Mouse (Mus musculus): Measurements from ENCODE around the gene Rnls. TPM values are rescaled to one million over a fixed set of nuclear protein-coding genes. Genes with fewer than 3 reads are reported as not detected.

Rnls gene
- polyA plus RNA-seq, 1 experiment from 2014 or later, result 8.2 TPM

DNA sequence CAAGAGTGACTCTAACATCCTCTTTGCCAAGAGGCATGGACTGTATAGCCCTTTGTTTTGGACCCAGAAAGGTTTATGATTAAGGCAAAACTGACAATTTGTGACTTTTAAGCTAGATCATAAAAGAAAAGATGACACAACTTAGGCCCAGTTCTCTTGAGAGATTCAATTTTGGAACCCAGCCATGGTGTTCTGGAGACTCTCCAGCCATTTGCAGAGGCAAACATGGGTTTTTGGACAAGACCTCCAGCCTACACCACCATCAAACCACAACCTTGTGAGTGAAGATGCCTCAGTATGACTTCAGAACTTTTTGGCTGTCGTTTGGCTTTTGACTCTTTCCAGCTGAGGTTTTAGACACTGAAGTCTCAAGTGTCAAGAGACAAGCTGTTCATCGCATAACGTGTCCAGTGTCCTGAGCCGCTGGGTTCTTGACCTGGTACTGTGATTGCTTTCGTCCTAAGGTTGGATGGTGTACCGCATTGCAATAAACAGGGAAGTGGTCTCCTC lies 174.2 kb downstream of the Rnls start:
- Histone ChIP-seq H3K4me3 (no peak overlapping the region), H3K36me3 (no peaks in the 10 kb centered on the region)

GRCm38 (mm10) chr19:33209709-33210108 lies 182.4 kb downstream of the Rnls start:
- no peak overlapping the region for H3K27ac ChIP-seq
- no peaks in the 10 kb centered on the region for H3K4me1 ChIP-seq
- H3K27me3 ChIP-seq (replicated peaks), result no peaks in the 10 kb centered on the region
- no peak overlapping the region for H3K9ac ChIP-seq
- no peak overlapping the region for H3K4me2 ChIP-seq (replicated peaks)
- no peaks in the 10 kb centered on the region for H3K36me3 ChIP-seq
- no peak overlapping the region for H3K4me3 ChIP-seq
- WGBS, result 95% methylated on average over 2 of the region's 2 CpGs
- ATAC-seq (ENCODE audit: low FRiP score, low read depth), result no peak
- no peaks in the 10 kb centered on the region for H3K9me3 ChIP-seq

More for the DNA sequence above, 174.2 kb downstream of the Rnls start:
- no peaks in the 10 kb centered on the region for H3K27me3 ChIP-seq (replicated peaks)
- no peaks in the 10 kb centered on the region for H3K9me3 ChIP-seq
- WGBS, result 93% methylated on average over 6 of the region's 6 CpGs
- ATAC-seq (ENCODE audit: low FRiP score, low read depth), result no peak
- no peaks in the 10 kb centered on the region for H3K4me1 ChIP-seq
- H3K27ac ChIP-seq, result no peak overlapping the region
- H3K4me2 ChIP-seq (replicated peaks), result no peak overlapping the region
- H3K9ac ChIP-seq, result no peak overlapping the region

- H3K27ac ChIP-seq, result no peak overlapping the region
- H3K9me3 ChIP-seq, result no peaks in the 10 kb centered on the region
- H3K9ac ChIP-seq, result no peak overlapping the region
- no peaks in the 10 kb centered on the region for H3K36me3 ChIP-seq
- no peak for ATAC-seq (ENCODE audit: low FRiP score, low read depth)
- no peaks in the 10 kb centered on the region for H3K27me3 ChIP-seq (replicated peaks)
- 52% methylated on average over 1 of the region's 1 CpGs for WGBS
- no peak overlapping the region for H3K4me3 ChIP-seq
- no peaks in the 10 kb centered on the region for H3K4me1 ChIP-seq
- no peak overlapping the region for H3K4me2 ChIP-seq (replicated peaks)
Observed at GRCm38 (mm10) chr19:33207991-33208390, 184.1 kb downstream of the Rnls start.

GRCm38 (mm10) chr19:33205389-33205788 lies 186.7 kb downstream of the Rnls start:
- H3K4me3 ChIP-seq, result no peak overlapping the region
- no peaks in the 10 kb centered on the region for H3K36me3 ChIP-seq
- 88% methylated on average over 2 of the region's 2 CpGs for WGBS
- no peaks in the 10 kb centered on the region for H3K9me3 ChIP-seq
- H3K4me1 ChIP-seq, result no peaks in the 10 kb centered on the region
- no peaks in the 10 kb centered on the region for H3K27me3 ChIP-seq (replicated peaks)
- H3K4me2 ChIP-seq (replicated peaks), result no peak overlapping the region
- no peak overlapping the region for H3K27ac ChIP-seq
- H3K9ac ChIP-seq, result no peak overlapping the region
- ATAC-seq (ENCODE audit: low FRiP score, low read depth), result no peak

GRCm38 (mm10) chr19:33202422-33202821 lies 189.7 kb downstream of the Rnls start:
- no peaks in the 10 kb centered on the region for H3K4me1 ChIP-seq
- H3K27ac ChIP-seq, result no peak overlapping the region
- no peak overlapping the region for H3K9ac ChIP-seq
- 85% methylated on average over 6 of the region's 6 CpGs for WGBS
- no peak overlapping the region for H3K4me2 ChIP-seq (replicated peaks)
- H3K4me3 ChIP-seq, result no peak overlapping the region
- ATAC-seq (ENCODE audit: low FRiP score, low read depth), result no peak
- H3K27me3 ChIP-seq (replicated peaks), result no peaks in the 10 kb centered on the region
- H3K36me3 ChIP-seq, result no peaks in the 10 kb centered on the region
- no peaks in the 10 kb centered on the region for H3K9me3 ChIP-seq

DNA sequence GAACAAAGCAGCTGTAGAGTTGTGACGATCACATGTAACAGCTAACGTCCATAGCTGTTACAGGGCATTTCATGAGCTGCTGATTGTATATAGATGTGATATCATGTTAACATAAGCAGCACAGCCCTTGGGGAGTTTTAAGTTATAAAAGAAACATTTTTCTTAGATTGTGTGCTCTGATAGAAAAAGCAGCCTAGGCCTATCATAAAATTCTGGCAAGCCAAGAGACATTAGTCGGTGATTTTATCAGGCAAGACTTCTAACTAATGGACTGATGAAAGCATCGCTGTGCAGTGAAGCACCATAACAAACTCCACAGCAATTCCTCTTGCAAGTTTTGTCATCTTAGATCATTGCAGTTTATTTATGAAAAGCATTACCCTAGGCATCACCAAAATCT lies 190.9 kb downstream of the Rnls start:
- 86% methylated on average over 4 of the region's 4 CpGs for WGBS
- no peak for ATAC-seq (ENCODE audit: low FRiP score, low read depth)

GRCm38 (mm10) chr19:33192064-33192463 lies 200.0 kb downstream of the Rnls start:
- ATAC-seq (ENCODE audit: low FRiP score, low read depth), result no peak
- 69% methylated on average over 2 of the region's 2 CpGs for WGBS
- no peaks in the 10 kb centered on the region for H3K27me3 ChIP-seq (replicated peaks)

More for the DNA sequence above, 190.9 kb downstream of the Rnls start:
- H3K9ac ChIP-seq, result no peak overlapping the region
- H3K9me3 ChIP-seq, result no peaks in the 10 kb centered on the region
- H3K4me2 ChIP-seq (replicated peaks), result no peak overlapping the region
- no peaks in the 10 kb centered on the region for H3K27me3 ChIP-seq (replicated peaks)
- H3K27ac ChIP-seq, result no peak overlapping the region
- no peaks in the 10 kb centered on the region for H3K4me1 ChIP-seq
- H3K36me3 ChIP-seq, result no peaks in the 10 kb centered on the region
- no peak overlapping the region for H3K4me3 ChIP-seq

GRCm38 (mm10) chr19:33188766-33189165 lies 203.3 kb downstream of the Rnls start:
- H3K36me3 ChIP-seq, result no peaks in the 10 kb centered on the region
- no peaks in the 10 kb centered on the region for H3K27me3 ChIP-seq (replicated peaks)
- H3K4me2 ChIP-seq (replicated peaks), result no peak overlapping the region
- no peaks in the 10 kb centered on the region for H3K4me1 ChIP-seq
- H3K9ac ChIP-seq, result no peak overlapping the region
- H3K4me3 ChIP-seq, result no peak overlapping the region
- H3K27ac ChIP-seq, result no peak overlapping the region
- ATAC-seq (ENCODE audit: low FRiP score, low read depth), result no peak
- 98% methylated on average over 1 of the region's 1 CpGs for WGBS
- no peaks in the 10 kb centered on the region for H3K9me3 ChIP-seq

More at GRCm38 (mm10) chr19:33192064-33192463, 200.0 kb downstream of the Rnls start:
- Histone ChIP-seq H3K4me1 (no peaks in the 10 kb centered on the region), H3K9me3 (no peaks in the 10 kb centered on the region), H3K27ac (no peak overlapping the region), H3K4me3 (no peak overlapping the region), H3K9ac (no peak overlapping the region), H3K36me3 (no peaks in the 10 kb centered on the region), H3K4me2 (replicated peaks) (no peak overlapping the region)

GRCm38 (mm10) chr19:33179595-33179994 lies 212.5 kb downstream of the Rnls start:
- Histone ChIP-seq H3K4me2 (replicated peaks) (no peak overlapping the region), H3K36me3 (no peaks in the 10 kb centered on the region), H3K9me3 (no peaks in the 10 kb centered on the region), H3K4me3 (no peak overlapping the region), H3K9ac (no peak overlapping the region), H3K4me1 (no peaks in the 10 kb centered on the region), H3K27ac (no peak overlapping the region), H3K27me3 (replicated peaks) (no peaks in the 10 kb centered on the region)
- 70% methylated on average over 5 of the region's 5 CpGs for WGBS
- no peak for ATAC-seq (ENCODE audit: low FRiP score, low read depth)

GRCm38 (mm10) chr19:33178866-33179265 lies 213.2 kb downstream of the Rnls start:
- no peak for ATAC-seq (ENCODE audit: low FRiP score, low read depth)
- Histone ChIP-seq H3K4me2 (replicated peaks) (no peak overlapping the region), H3K4me3 (no peak overlapping the region), H3K4me1 (no peaks in the 10 kb centered on the region), H3K9me3 (no peaks in the 10 kb centered on the region), H3K9ac (no peak overlapping the region), H3K36me3 (no peaks in the 10 kb centered on the region), H3K27ac (no peak overlapping the region), H3K27me3 (replicated peaks) (no peaks in the 10 kb centered on the region)
- WGBS, result 36% methylated on average over 3 of the region's 3 CpGs

GRCm38 (mm10) chr19:33178367-33178766 lies 213.7 kb downstream of the Rnls start:
- no peaks in the 10 kb centered on the region for H3K9me3 ChIP-seq
- H3K9ac ChIP-seq, result no peak overlapping the region
- 34% methylated on average over 6 of the region's 6 CpGs for WGBS
- ATAC-seq (ENCODE audit: low FRiP score, low read depth), result no peak
- H3K4me2 ChIP-seq (replicated peaks), result no peak overlapping the region
- no peak overlapping the region for H3K4me3 ChIP-seq
- no peaks in the 10 kb centered on the region for H3K27me3 ChIP-seq (replicated peaks)
- H3K36me3 ChIP-seq, result no peaks in the 10 kb centered on the region
- no peak overlapping the region for H3K27ac ChIP-seq
- no peaks in the 10 kb centered on the region for H3K4me1 ChIP-seq

DNA sequence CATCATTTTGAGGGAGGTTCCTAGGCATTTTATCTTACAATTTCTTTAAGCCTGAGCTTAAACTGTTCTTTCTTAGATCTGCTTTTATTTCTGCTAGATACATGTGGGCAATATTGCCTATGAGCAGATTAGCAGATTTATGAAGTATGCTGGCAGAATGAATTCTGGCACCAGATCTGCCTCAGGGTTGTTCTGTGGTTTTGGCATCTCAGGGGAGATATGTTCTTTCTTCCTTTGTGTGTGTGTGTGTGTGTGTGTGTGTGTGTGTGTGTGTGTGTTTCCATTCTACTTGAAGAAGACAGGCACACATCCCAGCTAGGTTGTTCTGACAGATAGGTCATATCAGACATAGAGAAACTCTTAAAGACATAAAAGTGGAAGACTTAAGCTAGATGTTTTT lies 218.1 kb downstream of the Rnls start:
- Histone ChIP-seq H3K4me1 (no peaks in the 10 kb centered on the region), H3K9me3 (no peaks in the 10 kb centered on the region), H3K4me2 (replicated peaks) (no peak overlapping the region), H3K36me3 (no peaks in the 10 kb centered on the region), H3K27ac (no peak overlapping the region), H3K4me3 (no peak overlapping the region), H3K27me3 (replicated peaks) (no peaks in the 10 kb centered on the region), H3K9ac (no peak overlapping the region)
- no peak for ATAC-seq (ENCODE audit: low FRiP score, low read depth)

DNA sequence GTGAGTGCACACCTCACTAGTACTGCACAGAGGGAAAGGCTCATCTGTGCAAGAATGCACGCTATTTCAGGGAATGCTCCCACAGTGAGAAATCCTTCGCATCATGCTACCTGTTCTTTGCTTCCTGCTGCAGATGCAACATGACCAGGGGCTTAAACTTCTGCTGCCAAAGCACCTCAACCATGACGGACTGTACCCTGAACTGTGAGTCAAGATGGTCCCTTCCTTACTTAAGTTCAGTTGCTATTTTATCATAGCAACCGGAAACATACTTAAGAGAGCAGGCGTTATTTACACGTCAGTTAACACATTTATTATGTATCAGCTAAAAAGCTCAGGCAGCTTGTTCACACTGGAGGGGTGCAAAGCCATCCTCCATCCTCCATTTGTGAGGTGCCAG lies 222.2 kb downstream of the Rnls start:
- H3K4me1 ChIP-seq, result no peaks in the 10 kb centered on the region
- H3K27me3 ChIP-seq (replicated peaks), result no peaks in the 10 kb centered on the region
- H3K4me2 ChIP-seq (replicated peaks), result no peak overlapping the region
- ATAC-seq (ENCODE audit: low FRiP score, low read depth), result no peak
- H3K36me3 ChIP-seq, result no peaks in the 10 kb centered on the region
- no peak overlapping the region for H3K9ac ChIP-seq
- H3K27ac ChIP-seq, result no peak overlapping the region
- WGBS, result 86% methylated on average over 6 of the region's 6 CpGs
- no peak overlapping the region for H3K4me3 ChIP-seq
- no peaks in the 10 kb centered on the region for H3K9me3 ChIP-seq
